Mouse (Mus musculus): ENCODE results near the gene Pxt1. TPM values are rescaled to one million over a fixed set of nuclear protein-coding genes. Genes with fewer than 3 reads are reported as not detected.
A peak's percentile ranks its signal among the peaks of the same experiment; 100 is the strongest.

Pxt1 gene
- polyA plus RNA-seq, 3 experiments from 2014 or later: not detected

DNA sequence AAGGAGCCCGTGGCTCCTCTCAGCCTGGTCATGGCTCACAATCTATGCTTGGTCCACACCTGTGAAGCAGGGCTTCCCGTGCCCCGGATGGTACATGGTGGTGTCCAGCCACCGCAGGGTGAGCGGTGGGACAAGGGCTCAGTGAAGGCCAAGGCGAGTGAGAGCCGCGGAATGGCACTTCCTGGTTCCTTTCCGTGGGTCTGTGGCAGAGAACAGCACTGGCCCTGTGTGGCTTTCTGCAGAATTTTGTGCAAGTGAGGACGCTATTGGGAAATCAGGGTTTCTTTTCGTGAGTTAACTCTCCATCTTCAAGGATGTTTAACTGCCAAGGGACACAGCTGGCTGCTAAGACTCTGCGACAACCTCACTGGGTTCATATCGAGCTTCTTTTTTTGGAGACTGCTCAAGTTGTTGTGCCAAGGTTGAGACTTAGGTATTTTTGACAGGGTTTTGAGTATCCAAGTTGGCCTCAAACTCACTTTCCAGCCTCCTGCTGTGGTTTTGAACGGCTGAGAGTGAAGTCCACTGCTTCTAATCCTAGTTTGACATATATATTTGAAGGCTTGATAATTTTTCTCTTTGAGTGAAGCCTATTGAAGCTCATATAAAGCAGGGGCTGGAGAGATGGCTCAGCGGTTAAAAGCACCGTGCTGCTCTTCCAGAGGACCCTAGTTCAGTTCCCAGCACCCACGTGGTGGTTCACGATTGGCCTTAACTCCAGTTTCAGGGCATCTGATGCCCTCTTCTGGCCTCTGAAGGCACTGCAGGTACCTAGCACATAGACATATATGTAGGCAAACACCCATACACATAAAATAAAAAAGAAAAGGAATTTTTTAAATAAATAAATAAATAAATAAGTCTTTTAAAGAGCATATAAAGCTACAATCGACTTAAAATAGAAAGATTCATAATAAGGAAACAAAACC, 3.6 kb upstream of the Pxt1 start:
- ATAC-seq: no peak

DNA sequence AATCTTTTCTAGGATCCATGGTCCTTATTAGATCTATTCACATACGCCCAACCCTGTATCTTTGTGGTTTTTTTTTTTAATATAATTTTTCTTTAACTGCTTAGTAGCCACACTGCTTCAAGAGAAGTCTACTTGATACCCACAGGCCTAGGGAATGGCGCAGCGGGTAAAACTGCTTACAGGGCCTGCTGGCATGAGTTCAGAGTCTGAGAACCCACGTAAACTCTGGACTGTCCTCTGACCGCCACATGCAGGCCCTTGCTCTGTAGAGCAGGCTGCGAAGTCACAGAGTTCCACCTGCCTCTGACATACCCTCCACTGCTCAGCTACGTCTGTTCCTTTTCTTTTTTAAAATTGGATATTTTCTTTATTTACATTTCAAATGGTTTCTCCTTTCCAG, 841 bp upstream of the Pxt1 start:
- ATAC-seq: no peak

DNA sequence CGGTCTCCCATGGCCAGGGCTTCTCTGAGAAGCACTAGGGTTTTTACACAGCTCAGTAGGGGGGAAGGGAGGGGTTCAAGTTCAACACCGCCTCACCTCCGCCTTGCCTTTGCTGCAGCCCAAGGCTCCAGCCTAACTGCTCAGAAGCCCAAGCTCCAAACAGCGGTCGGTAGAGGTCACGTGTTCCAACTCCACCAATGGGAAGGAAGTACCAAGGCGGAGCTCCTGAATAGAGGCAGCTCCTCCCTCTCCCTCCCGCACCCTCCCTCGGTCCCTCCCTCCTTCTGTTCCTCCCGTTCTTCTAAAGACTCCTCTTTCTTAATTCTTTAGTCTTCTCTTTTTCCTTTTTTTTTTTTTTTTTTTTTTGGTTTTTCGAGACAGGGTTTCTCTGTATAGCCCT, 1.5 kb downstream of the Pxt1 start:
- ATAC-seq: no peak

DNA sequence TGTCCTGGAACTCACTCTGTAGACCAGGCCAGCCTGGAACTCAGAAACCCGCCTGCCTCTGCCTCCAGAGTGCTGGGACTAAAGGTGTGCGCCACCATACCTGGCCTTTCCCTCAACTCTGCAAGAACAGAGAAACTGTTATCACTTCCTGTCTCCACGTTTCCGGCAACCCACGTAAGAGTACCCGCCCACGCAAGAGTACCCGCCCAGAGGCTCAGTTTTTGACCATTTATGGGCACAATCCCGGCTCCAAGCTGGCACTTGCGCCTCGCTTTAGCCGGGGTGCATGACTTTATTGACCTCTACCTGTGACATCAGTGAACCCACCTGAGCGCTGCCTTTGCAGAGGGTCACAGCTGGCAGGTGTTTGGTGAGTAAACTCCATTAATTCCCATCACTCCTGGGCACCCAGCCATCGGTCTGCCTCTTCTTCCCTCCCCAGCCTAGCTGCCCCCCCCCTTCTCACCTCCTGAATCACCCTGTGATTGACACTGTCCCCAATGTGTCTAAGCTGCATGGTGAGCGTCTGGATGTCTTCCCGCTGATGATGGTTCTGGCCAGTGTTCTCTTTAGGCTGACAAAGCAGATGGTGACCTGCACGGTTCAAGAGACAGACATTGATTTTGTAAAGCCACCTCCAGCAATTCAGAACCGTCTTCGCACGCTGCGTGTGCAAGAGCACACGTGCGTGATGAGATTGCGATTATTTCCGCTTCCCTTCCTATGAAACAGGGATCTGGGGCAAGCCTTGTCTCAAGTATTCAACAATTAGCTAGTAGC, 2.7 kb downstream of the Pxt1 start:
- ATAC-seq: no peak

DNA sequence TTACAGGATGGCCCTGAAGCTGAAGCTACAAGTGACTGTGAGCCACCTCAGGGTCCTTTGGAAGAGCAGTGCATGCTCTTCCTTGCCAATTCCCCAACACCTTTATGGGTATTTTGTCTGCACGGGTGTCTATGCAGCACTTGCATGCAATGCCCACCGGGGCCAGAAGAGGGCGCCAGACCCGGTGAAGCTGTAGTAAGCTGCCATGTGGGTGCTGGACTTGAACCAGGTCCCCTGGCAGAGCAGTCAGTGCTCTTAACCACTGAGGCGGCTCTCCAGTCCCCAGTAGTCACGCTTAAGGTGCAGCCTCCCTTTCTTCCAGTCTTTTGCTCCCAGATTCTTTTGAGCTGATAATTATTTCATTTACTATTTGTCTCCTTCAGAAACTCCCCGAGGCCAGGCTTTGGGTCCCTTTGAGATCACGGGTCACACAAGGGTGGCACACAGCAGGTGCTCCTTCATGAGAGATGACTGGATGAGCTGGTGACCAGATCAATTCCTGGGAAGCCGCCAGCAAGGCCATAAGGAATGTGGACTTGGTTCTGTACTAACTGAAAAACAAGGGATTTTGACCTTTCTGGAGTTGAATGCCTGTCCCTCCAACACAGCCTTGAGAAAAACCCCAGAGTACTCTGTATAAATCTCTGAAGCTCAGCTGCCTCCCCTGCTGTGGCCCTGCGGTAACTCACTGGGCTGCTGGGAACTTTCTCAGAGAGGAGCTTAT, 6.9 kb downstream of the Pxt1 start:
- no peak for ATAC-seq

DNA sequence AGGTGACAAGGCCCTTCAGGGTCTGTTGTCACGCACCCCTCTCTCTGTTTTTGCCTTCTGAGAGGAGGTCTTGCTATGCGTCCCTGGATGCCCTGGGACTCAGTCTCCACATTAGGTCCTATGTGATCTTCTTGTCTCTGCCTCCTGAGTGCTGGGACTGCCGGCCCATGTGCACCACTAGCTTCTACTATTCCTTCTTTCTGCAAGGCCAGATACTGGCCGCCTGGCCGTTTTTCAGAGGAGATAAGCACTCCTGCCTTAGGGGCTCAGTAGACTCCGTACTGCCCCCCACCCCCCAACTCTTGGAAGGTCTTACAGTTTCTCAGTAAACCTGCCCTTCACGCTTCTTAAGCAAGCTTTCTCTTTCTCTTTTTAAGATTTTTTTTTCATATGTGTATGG, 7.5 kb downstream of the Pxt1 start:
- no peak for ATAC-seq

DNA sequence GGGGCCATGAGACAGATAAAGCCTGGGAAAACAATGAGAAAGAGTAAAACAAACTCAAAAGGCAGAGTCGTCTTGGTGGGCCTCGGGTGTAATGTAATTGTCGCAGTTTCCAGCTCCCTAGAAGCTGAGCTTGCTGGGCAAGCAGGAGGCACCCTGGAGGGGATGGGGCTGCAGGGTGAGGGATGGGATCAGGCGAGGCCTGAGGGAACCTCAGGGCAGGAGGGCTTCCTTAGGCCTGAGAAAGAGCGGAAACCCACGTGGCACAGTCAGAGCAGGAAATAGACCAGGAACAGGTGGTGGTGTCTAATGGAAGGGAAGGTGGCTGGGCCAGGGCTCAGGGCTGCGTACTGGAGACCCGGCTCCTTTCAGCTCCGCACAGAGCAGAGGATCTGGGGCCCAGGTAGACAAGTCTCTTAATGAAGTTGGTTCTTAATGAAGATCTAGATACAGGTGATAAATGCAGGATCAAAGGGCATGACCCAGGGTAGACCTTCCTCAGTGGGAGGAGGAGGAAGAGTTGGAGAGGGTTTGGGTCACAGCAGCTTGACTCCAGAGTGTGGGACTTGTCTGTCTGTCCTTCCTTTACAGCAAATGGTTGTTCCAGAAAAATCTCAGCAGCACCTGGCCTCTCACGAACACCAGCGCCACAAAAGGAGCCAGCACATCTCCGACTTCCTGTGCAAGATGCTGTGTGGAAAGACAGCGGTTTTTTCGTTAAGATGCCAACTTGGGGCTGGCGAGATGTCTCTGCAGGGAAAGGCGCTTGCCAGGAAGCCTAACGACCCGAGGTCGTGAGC, 9.3 kb downstream of the Pxt1 start:
- no peak for ATAC-seq

DNA sequence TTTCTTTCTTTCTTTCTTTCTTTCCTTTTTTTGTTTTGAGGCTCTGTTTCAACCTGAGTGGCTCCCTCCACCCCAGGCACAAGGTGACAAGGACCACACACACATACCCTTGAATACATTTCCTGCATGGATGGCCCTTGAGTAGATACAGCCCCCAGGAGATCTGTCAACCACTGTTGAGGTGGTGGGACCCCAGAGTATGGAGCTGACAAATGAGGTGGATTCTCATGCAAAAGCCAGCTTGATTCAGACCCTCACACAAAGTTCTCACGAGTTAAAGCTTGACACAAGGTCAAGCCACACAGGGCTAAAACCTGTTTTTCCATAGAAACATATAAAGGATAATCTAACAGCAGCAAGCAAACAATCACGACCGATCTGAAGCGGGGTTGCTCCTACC, 11.4 kb downstream of the Pxt1 start:
- ATAC-seq: no peak

DNA sequence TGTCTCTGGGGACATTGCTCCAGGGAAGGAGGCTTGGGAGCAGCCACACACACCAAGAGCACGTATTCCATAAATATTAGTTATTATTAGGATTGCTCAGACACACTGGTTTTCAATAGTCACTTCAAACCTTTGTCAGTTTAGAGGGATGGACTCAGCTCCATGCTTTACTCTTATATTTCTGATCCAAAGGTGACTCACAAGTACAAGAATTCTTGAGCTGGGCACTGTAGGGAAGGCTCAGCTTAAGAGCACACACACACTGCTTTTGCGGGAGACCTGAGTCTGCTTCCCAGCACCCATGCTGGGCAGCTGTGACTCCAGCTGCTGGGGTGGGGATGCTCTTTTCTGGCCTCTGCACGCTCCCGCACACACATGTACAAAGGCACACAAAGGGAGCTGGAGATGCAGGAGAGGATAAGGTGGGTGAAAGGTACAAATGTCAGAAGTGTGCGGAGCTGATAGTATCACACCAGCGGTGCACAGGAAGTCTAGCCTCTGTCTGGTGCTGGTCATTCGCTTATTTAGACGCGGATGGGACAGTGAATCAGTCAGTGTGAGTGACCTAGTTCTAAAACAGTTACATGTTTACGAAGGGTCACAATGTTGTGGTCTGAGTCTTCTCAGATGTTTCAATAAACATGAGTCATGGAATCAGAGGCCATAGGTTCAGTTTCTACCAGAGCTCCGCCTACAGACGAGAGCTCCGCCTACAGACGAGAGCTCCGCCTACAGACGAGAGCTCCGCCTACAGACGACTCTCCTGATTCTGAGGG, 12.0 kb downstream of the Pxt1 start:
- no peak for ATAC-seq

DNA sequence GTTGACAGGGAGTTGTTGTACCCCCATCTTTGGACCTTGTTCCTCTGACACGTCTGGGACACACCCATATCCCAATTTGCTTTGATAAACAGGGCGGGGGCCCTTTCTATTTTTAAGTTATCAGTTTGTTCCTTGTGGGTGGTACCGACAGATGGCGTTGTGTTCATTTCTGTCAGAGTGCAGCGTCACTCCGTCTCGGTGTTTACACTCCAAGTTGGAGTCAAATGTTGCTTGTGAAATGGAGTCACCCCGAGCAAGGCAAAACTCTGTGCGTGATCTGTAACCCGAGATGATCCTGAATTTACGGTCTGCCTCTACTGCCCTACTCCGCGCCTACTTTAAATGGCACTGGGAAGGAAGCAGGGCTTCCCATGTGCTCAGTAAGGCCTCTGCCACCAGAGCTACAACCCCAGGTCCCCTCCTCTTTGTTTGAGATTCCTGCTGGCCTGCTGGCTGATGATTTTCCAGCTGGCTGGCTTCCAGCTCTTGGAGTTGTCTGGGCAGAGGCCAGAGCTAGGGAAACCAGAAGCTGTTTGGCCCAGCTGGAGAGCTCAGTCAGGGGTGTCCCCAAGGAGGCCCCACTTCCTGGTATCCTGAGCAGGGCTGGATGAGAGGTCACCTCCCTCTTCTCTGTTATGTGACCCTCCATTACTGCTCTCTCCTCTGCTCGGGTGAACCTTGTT, 13.1 kb downstream of the Pxt1 start:
- no peak for ATAC-seq

DNA sequence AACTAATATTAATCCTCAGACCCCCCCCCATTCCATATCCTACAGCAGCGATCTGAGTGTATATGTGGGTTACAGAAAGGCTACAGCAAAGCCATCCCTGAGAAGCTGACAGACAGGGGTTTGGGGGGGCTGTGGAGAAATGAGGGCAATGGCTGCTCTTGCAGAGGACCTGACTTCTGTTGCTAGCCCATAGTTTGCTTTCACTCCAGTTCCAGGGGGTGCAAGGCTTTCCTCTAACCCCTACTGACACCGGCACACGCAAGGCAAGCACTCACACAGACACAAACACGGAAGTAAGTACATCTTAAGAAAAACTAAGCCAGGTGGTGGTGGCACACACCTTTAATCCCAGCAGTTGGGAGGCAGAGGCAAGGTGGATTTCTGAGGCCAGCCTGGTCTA, 14.3 kb downstream of the Pxt1 start:
- ATAC-seq: no peak

DNA sequence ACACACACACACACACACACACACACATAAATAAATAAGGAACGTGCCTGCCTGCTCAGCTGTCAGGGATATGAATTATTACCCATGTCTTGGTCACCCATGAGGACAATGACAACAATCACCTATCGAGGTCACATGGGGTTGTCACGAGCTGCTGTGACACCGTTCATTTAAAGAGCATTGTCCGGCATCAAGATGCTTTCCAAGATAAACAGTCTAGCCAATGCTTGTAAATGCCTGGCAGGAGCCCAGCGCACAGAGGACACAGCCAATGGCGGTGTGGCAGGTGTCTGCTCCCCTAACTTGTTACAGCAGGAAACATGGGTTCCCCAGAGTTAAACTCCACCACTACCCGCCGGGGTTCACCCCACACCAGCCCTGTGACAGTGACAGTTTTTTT, 15.6 kb downstream of the Pxt1 start:
- no peak for ATAC-seq

DNA sequence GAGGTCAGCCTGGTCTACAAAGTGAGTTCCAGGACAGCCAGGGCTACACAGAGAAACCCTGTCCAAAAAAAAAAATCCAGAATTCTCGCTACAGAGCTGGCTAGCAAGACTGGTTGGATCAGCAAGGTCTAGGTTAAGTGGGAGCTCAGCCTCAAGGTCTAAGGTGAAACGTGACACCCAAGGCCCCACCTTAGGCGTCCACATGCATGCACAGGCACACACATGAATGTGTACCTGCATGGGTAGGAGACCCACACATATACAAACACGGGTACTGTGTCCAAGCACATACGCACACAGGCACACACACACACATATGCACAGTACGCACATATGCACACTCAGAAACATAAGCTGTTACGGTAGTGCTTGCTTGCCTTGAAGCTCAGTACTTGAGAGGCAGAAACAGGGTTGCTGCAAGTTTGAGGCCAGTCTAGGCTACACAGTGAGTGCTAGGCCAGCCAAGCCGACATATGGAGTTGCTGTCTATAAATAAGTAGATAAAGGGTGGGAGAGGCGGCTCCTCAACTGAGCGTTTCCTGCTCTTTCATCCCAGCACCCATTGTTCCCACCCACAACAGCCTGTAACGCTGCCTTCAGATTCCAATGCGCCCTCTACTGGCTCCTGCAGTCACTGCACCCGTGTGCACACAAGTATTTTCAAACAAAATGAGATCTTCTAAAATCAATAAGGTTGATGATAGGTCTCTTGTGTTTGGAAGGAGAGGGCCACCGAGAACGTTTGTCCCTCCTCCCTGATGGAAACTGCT, 16.6 kb downstream of the Pxt1 start:
- no peak for ATAC-seq

DNA sequence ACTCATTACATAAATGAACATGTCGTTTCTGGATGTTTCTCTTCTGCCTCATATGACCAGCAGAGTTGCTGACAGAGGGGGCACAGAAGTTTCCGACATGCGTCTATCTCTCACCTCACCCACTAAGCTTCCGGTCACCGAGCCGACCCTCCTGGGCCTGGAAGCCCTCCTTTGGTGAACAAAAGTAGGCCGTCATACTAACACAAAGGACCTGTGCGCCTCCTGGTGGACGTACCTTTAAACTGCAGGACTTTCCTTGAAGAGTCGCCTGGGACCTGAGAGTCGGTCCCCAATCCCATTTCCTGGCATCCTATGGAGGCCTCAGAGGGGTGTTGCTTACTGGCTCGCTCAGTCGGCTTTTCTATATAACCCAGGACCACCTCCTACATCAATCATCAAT, 17.3 kb downstream of the Pxt1 start:
- ATAC-seq: peak; percentile 61

DNA sequence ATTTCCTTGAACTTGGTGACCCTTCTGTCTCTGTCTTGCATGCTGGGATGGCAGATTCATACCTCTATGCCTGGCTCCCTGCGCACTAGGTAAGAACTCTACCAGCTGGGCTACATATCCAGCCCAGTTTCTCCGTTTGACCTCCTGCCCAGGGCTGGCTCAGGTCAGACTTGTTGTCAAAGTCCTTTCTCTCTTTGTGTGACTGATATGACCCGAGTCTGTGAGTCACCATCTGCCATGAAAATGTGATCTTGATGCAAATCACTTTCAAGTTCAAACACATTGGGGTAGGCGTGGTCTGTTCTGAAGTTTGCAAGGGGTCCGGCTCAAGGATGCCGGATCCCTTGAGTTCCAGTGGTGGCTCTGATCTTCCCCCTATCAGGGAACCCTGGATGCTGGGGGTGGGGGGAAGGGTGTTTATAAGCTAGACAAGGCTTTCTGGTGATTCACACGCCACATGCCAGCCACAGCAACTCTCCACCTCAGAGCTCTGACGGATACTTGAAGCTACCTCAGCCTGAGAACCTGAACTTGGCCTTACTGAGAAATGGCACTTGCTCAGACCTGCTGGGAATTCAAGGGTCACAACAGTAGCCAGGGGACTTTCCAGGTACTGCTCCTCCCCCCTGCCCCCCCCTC, 18.6 kb downstream of the Pxt1 start:
- no peak for ATAC-seq

DNA sequence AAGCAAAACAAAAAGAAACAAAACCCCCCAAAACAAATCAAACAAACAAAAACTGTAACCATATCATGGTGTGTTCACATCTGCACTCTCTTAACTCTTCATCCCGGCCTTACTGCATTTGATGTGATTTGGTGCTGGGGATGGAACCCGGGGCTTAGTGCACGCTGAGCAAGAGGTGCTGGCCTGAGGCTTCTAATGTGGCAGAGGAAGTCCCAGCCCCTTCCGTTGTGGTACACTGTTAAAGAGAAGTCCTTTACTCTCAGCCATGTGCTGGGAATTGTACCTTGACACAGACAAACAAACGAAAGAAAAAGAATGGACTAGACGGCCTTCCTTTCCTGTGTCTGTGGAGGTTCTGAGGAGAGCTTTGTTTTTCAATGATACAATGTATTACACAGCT, 21.5 kb downstream of the Pxt1 start:
- no peak for ATAC-seq

DNA sequence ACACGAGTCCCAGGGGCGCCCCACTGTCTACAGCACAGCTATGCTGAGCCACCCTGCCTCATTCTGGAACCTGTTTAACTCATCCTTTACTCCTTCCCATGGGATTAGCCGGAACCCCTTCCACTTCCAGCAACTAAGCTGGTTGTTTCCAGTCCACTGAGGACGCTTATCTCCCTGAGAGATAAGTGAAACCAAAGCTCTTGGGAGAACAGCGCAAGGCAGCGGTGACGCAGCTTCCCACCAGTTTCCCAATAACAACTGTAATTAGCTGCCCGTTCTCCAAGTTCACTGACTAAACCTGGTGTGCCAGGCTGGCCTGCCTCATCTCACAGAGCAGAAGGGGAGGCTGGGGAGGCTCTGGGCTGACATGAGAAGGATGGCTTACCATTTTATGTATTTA, 22.6 kb downstream of the Pxt1 start:
- no peak for ATAC-seq

DNA sequence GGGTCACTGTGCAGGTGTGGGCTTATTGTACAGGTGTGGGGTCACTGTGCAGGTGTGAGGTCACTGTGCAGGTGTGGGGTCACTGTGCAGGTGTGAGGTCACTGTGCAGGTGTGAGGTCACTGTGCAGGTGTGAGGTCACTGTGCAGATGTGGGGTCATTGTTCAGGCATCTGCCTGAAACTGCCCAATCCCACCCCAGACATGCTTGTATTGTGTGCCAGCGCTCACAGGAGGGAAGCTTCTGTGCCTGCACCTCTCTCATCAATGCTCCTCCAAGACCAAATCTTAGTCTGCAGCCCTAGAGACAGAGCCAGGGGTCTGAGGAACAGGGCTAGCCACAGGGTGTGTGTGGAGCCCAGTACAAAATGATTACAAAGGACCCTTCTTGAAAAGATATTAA, 27.1 kb downstream of the Pxt1 start:
- ATAC-seq: no peak

DNA sequence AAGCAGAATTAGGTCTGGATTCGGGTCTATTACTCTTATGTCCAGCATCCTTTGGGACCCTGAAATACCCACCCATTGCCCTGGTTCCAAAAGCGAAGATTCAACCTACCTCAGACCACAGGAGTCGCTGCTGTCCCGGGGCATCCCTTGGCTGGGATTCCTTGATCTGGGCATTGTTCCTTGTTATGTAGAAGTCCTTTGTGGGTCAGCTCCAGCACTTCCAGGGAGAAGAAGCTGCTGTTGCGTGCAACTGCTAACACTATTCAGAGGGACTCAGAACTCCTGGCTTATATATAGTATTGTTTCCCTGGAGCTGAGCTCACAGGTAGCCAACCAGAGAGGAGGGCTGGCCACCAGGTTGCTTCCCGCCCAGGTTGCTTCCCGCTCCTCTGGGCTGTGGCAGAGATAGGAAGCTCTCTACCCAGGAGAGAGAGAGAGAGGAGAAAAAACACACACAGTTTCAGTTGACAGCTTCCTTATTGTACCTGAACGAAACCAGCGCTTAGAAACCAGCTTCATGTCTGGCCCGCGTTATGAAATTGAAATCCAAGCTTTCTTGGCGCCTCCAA, 28.5 kb downstream of the Pxt1 start, which contains the start of gene 4930539E08Rik:
Gene 4930539E08Rik (minus strand): TSS at position 265 of the 569 bp plus-strand sequence.
- no peak for ATAC-seq
